Mouse (Mus musculus): ENCODE data around the gene Krt17.

GRCm38 (mm10) chr11:100307900-100308299, 47.1 kb upstream of the Krt17 start:
- TF ChIP-seq MAX (IDR thresholded peaks at IDR 0.05): no peak
- TF ChIP-seq CTCF (IDR thresholded peaks at IDR 0.05; ENCODE audit: control insufficient read depth, insufficient read depth, insufficient read length): no peak
- no peak for TF ChIP-seq USF1 (IDR thresholded peaks at IDR 0.05; ENCODE audit: low read depth)

Measured in C2C12 (cell line).